Mouse (Mus musculus) kidney, adult 2 months (tissue): ENCODE measurements at regions not wholly inside any gene's neighbourhood (a gene's known extent, or its start where the extent isn't known, plus 50 kb on each side); places are given as distances from the start of the nearest gene placed in this dataset.

ENCODE experiments used
- CTCF ChIP-seq: fragments of 200-500 bp; conservative IDR thresholded peaks from 2 replicates; pipeline ENCODE4 v1.5.1; 2011; ENCODE audit warnings: low read depth, mild to moderate bottlenecking, control low read depth, low read length, moderate library complexity, mixed read lengths; ENCODE audit not compliant: insufficient read depth, insufficient read length
- POLR2A ChIP-seq: fragments of 200-500 bp; IDR thresholded peaks from one replicate; pipeline ENCODE4 v1.6.1; 2011; ENCODE audit warnings: low read depth, low read length, control low read depth

GRCm38 (mm10) chr2:178715500-178716245 is 285.3 kb downstream of the Cdh26 start:
- TF ChIP-seq POLR2A (no peak), CTCF (no peak)
